Mouse (Mus musculus): ENCODE data around the gene Ank3. TPM values are rescaled to one million over a fixed set of nuclear protein-coding genes. Genes with fewer than 3 reads are reported as not detected.

Ank3 gene
- polyA plus RNA-seq, 1 experiment from 2014 or later = 38.7 TPM

DNA sequence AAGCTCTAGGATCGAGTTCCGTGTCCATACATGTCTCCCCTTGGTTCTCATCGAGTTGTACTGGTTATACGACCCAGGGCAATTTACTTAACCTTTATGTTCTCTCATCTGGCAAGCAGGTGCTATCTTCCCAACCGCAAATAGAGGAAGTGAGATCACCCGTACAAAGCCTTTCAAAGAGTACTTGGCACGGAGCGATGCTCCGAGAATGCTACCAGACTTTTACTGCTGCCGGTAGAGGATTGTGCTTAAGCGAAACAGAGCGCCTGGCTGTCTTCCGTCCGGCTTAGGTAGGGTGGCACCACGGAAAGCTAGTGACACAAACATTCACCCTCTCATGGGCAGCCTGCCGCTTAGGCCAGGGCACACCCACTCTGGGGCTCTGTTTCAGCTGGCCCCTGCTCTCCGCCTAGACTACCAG lies 641.3 kb downstream of the Ank3 start:
- Histone ChIP-seq H3K36me3 (no peaks in the 10 kb centered on the region), H3K27ac (no peak overlapping the region), H3K9me3 (no peaks in the 10 kb centered on the region), H3K4me3 (no peak overlapping the region), H3K9ac (no peak overlapping the region), H3K4me1 (no peaks in the 10 kb centered on the region), H3K4me2 (replicated peaks) (no peak overlapping the region), H3K27me3 (no peaks in the 10 kb centered on the region)
- 70% methylated on average over 17 of the region's 17 CpGs for WGBS
- ATAC-seq (ENCODE audit: insufficient number of reproducible peaks, insufficient read depth, low FRiP score, low TSS enrichment) = no peak

DNA sequence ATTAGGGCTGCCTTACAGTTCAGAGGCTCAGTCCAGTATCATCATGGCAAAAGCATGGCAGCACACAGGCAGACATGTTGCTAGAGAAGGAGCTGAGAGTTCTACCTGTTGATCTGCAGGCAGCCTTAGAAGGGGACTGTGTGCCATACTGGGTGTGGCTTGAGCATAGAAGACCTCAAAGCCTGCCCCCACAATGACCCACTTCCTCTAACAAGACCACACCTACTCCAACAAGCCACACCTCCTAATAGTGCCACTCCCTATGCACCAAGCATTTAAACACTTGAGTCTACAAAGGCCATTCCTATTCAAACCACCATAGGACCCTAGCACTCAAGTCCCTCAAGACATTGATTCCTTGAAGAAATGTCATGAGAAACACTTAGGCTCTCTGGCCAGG lies 643.0 kb downstream of the Ank3 start:
- no peak for ATAC-seq (ENCODE audit: insufficient number of reproducible peaks, insufficient read depth, low FRiP score, low TSS enrichment)
- Histone ChIP-seq H3K9ac (no peak overlapping the region), H3K9me3 (no peaks in the 10 kb centered on the region), H3K36me3 (no peaks in the 10 kb centered on the region), H3K27me3 (no peaks in the 10 kb centered on the region), H3K4me3 (no peak overlapping the region), H3K27ac (no peak overlapping the region), H3K4me2 (replicated peaks) (no peak overlapping the region), H3K4me1 (no peaks in the 10 kb centered on the region)

DNA sequence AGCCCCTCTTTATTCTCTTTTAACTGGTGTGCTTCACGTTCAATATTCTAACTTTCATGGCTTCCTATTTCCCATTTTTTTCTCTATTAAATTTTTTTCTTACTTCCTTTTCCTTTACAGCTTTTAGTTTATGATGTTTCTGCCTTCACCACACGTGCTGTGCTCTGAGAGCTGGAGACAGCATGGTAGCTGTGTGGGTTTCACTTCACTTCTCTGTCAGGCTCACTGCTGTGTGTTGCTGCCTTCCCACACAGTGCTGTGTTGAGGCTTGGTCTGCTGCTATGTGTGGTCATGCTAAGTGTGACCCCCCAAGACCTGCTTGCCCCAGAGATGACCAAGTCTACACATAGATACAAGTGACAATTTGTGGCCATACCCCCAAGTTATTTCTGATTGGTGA lies 647.1 kb downstream of the Ank3 start:
- no peaks in the 10 kb centered on the region for H3K27me3 ChIP-seq
- no peak for ATAC-seq (ENCODE audit: insufficient number of reproducible peaks, insufficient read depth, low FRiP score, low TSS enrichment)
- no peaks in the 10 kb centered on the region for H3K9me3 ChIP-seq
- no peak overlapping the region for H3K27ac ChIP-seq
- no peaks in the 10 kb centered on the region for H3K36me3 ChIP-seq
- H3K4me3 ChIP-seq = no peak overlapping the region
- 86% methylated on average over 2 of the region's 2 CpGs for WGBS
- H3K4me2 ChIP-seq (replicated peaks) = no peak overlapping the region
- H3K4me1 ChIP-seq = no peaks in the 10 kb centered on the region
- H3K9ac ChIP-seq = no peak overlapping the region

DNA sequence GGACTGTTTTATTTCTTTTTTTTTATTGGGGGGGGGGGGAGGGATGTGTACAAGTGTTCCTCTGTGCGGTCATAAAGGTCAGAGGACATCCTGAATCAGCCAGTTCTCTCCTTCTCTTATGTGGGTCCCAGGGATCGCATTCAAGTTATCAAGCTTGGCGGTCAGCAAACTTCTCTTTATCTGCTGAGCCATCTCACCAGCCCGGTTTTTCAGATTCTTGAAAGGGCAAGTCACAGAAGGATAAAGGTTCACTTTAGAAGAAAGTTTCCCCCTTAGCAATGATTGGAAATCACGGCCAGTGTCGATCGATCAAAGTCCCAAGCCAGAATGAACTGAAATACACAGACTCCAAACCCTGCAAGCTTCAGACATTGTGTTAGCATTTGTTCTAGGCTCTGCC lies 651.2 kb downstream of the Ank3 start:
- H3K4me2 ChIP-seq (replicated peaks) = no peak overlapping the region
- no peak overlapping the region for H3K27ac ChIP-seq
- no peaks in the 10 kb centered on the region for H3K4me1 ChIP-seq
- WGBS = 85% methylated on average over 7 of the region's 7 CpGs
- no peak overlapping the region for H3K4me3 ChIP-seq
- H3K9ac ChIP-seq = no peak overlapping the region
- H3K36me3 ChIP-seq = no peaks in the 10 kb centered on the region
- H3K9me3 ChIP-seq = no peaks in the 10 kb centered on the region
- no peaks in the 10 kb centered on the region for H3K27me3 ChIP-seq
- no peak for ATAC-seq (ENCODE audit: insufficient number of reproducible peaks, insufficient read depth, low FRiP score, low TSS enrichment)

DNA sequence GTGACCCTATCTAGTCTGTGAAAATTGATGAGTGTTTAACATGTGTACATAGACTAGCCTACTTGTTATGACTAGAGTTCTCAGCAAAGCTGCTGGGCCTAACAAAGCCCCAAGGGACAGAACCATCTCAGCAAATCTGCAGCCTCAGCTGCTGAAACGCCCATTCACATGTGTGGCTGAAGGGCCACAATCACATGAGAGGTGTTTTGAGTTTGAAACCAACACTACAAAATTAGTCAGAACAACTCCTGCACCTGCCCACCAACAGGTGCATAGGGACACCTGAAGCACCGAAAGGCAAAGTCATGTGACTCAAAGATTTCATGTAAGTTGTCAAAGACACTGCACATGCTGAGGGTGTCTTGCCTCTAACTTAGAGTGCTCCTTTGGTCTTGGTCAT lies 656.7 kb downstream of the Ank3 start:
- Histone ChIP-seq H3K4me2 (replicated peaks) (no peak overlapping the region), H3K36me3 (no peaks in the 10 kb centered on the region), H3K9ac (no peak overlapping the region), H3K9me3 (no peaks in the 10 kb centered on the region), H3K4me3 (no peak overlapping the region), H3K27ac (no peak overlapping the region), H3K4me1 (no peaks in the 10 kb centered on the region), H3K27me3 (no peaks in the 10 kb centered on the region)
- 81% methylated on average over 2 of the region's 2 CpGs for WGBS
- ATAC-seq (ENCODE audit: insufficient number of reproducible peaks, insufficient read depth, low FRiP score, low TSS enrichment) = no peak

DNA sequence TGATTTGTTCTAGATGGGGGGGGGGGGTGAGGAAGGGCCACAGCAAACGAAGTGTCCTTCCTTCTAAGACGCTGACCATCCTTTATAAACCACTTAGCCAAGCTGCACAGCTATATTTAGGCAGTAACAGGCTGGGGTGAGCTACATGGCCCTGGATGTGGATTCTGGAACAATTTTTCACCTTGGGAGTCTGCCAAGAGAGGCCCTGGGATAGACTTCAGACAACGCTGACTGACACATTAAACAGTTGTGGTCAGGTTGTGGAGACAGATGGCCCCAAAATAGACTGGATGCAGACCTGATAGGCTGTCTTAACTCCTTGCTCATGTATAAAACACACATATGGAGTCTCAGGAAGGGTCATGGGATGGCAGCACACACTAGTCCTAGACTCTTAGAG lies 658.5 kb downstream of the Ank3 start:
- Histone ChIP-seq H3K27ac (no peak overlapping the region), H3K4me1 (no peaks in the 10 kb centered on the region), H3K9ac (no peak overlapping the region), H3K36me3 (no peaks in the 10 kb centered on the region), H3K4me3 (no peak overlapping the region), H3K9me3 (no peaks in the 10 kb centered on the region), H3K4me2 (replicated peaks) (no peak overlapping the region), H3K27me3 (no peaks in the 10 kb centered on the region)
- ATAC-seq (ENCODE audit: insufficient number of reproducible peaks, insufficient read depth, low FRiP score, low TSS enrichment) = no peak
- 68% methylated on average over 3 of the region's 3 CpGs for WGBS

DNA sequence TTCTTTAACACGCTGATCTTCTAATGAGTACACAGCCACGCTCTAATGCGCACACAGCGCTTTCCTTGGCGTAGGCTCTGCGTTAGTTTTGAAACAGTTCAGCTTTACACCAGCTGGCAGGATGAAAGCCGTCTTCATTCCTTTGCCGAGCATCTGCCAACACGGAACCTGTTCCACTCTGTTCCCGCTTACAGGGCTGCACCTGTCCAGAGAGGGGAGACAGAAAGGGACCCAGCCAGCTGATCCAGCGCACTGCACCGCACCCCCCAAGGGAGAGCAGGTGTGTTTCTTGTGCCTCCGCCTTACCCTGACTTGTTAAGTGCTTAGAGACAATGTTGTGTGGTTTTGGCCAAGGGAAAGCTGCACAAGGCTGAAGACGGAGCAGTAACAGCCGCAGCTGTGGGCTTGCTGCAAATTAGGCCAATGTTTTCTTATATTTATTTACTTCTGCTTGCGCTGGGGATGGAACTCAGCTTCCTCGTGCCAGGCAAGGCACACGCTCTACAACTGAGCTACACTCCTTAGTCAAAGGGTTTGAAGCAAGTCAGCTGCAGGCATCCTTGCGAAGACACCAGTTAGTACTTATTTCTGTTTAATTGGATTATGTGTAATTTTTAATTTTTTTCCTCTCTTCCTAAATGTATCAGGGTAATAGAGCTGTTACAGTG lies 661.6 kb downstream of the Ank3 start:
- Histone ChIP-seq H3K9ac (no peak overlapping the region), H3K4me1 (no peaks in the 10 kb centered on the region), H3K4me2 (replicated peaks) (no peak overlapping the region), H3K27me3 (no peaks in the 10 kb centered on the region), H3K4me3 (no peak overlapping the region), H3K27ac (no peak overlapping the region), H3K9me3 (no peaks in the 10 kb centered on the region), H3K36me3 (no peaks in the 10 kb centered on the region)
- WGBS = 71% methylated on average over 19 of the region's 19 CpGs
- ATAC-seq (ENCODE audit: insufficient number of reproducible peaks, insufficient read depth, low FRiP score, low TSS enrichment) = no peak

DNA sequence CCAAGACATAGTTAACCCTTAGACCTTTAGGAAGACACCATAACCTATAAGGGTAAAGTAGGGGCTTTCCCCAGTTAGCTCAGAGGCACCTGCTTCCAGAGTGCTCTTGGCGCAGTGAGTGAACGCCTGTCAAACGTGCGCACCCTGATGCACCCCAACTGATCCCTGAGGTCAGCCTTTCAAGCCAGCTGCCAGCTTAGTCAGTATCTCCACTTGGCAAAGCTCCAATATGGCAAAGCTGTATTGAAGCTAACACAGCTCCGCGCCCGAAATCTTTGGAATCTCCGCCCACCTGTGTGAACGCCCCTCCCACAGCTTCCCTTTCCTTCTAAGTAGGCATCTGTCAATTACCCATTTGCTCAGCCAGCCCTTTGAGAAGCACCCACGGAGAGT lies 662.1 kb downstream of the Ank3 start:
- no peaks in the 10 kb centered on the region for H3K4me1 ChIP-seq
- no peak overlapping the region for H3K27ac ChIP-seq
- no peaks in the 10 kb centered on the region for H3K9me3 ChIP-seq
- no peak overlapping the region for H3K4me2 ChIP-seq (replicated peaks)
- H3K4me3 ChIP-seq = no peak overlapping the region
- no peak for ATAC-seq (ENCODE audit: insufficient number of reproducible peaks, insufficient read depth, low FRiP score, low TSS enrichment)
- H3K9ac ChIP-seq = no peak overlapping the region
- H3K36me3 ChIP-seq = no peaks in the 10 kb centered on the region
- 45% methylated on average over 10 of the region's 10 CpGs for WGBS
- no peaks in the 10 kb centered on the region for H3K27me3 ChIP-seq

DNA sequence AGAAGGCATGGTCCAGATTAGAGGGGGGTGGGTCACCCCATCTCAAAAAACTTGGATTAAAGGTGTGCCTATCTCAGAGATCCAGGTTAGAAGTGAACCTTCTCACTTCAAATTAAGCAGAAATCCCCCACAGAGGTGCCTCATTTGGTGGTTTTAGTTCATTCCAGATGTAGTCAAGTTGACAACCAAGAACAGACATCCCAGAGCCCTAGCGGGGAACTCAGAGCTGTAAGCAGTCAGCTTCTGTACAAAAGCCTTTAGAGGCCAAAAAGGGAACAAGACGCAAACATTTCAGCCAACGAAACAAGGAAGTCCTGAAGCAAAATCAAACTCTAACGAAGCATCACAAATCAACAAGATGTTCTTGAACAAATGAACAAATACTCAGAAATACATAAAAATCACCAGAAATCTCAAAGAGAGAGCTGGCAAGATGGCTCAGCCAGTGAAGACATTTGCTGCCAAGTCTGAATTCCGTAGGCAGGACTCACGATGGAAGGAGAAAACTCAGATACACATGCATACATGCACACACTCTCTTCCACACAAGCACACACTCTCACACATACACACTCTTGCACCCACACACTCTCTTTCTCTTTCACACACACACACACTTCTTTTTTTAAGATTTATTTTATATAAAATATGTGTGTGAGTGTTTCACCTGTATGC lies 665.4 kb downstream of the Ank3 start:
- WGBS = 82% methylated on average over 6 of the region's 6 CpGs
- no peak overlapping the region for H3K9ac ChIP-seq
- no peak overlapping the region for H3K4me3 ChIP-seq
- H3K27me3 ChIP-seq = no peaks in the 10 kb centered on the region
- no peak for ATAC-seq (ENCODE audit: insufficient number of reproducible peaks, insufficient read depth, low FRiP score, low TSS enrichment)
- no peak overlapping the region for H3K27ac ChIP-seq
- no peak overlapping the region for H3K4me2 ChIP-seq (replicated peaks)
- H3K9me3 ChIP-seq = no peaks in the 10 kb centered on the region
- no peaks in the 10 kb centered on the region for H3K4me1 ChIP-seq
- no peaks in the 10 kb centered on the region for H3K36me3 ChIP-seq

DNA sequence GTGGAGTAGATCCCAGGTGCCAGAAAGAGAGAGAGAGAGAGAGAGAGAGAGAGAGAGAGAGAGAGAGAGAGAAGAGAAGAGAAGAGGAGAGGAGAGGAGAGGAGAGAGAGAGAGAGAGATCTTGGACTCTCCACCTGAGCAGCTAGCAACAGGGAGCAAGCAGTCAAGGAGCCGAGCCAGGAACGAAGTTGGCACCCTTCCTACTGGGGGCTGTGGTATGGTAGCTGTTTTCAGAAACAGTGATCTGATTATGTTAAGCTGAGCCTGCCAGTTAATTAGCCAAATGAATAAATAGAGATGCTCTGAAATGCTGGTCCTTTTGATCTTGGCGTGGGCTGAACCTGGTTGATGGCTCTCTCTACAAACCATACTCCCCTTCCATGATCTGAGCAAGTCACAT lies 666.6 kb downstream of the Ank3 start:
- Histone ChIP-seq H3K27me3 (no peaks in the 10 kb centered on the region), H3K4me2 (replicated peaks) (no peak overlapping the region), H3K36me3 (no peaks in the 10 kb centered on the region), H3K4me1 (no peaks in the 10 kb centered on the region), H3K27ac (no peak overlapping the region), H3K4me3 (no peak overlapping the region), H3K9me3 (no peaks in the 10 kb centered on the region), H3K9ac (no peak overlapping the region)
- no peak for ATAC-seq (ENCODE audit: insufficient number of reproducible peaks, insufficient read depth, low FRiP score, low TSS enrichment)
- WGBS = 74% methylated on average over 3 of the region's 3 CpGs

DNA sequence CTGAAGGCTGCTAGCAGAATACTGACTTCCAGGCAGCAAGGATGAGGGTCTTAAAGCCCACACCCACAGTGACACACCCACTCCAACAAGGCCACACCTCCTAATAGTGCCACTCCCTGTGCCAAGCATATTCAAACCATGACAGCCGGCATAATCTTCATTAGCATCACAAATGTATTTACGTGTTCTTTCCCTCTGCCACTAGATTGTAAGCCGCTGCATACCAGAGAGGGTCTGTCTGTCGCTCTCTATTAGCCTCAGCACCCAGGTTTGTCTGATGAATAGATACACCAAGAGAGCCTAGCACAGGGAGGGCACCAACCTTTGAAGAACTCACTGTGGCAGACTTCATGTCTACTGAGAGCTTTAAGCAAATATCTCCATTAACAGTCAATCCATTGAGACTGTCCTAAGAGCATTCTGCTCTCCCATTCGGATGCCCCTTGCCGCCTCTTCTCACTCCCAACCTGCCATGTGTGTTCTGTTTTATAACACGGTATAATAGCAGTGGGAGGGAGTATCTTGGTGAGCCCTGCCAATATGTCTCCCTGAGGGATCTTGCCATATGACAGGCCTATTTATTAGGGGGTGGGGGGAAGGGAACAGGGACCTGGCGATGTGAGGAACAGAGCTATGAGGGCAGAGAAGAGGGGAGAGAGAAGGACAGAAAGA lies 668.1 kb downstream of the Ank3 start:
- Histone ChIP-seq H3K27me3 (no peaks in the 10 kb centered on the region), H3K4me1 (no peaks in the 10 kb centered on the region), H3K4me3 (no peak overlapping the region), H3K36me3 (no peaks in the 10 kb centered on the region), H3K9me3 (no peaks in the 10 kb centered on the region), H3K9ac (no peak overlapping the region), H3K27ac (no peak overlapping the region), H3K4me2 (replicated peaks) (no peak overlapping the region)
- ATAC-seq (ENCODE audit: insufficient number of reproducible peaks, insufficient read depth, low FRiP score, low TSS enrichment) = no peak
- 58% methylated on average over 8 of the region's 8 CpGs for WGBS
